Mouse (Mus musculus): ENCODE results near the gene Riox2.

DNA sequence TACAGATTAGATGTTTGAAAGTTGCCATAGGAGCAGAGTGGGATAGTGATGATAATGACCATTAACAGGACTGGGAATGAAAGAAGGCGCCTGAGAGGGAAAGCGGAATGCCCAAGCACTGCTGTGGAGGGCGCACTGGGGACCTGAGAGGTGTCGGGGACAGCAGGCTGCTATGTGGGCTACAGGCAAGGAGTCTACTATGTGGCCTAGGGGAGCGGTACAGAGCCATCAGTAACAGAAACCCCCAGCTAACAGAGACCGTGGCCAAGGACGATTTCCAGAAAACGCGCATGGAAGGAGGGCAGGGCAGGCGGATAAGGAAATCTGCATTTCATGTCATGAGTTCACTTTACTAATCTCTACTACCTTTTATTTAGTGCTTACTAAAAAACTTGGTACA lies 45.4 kb downstream of the Riox2 start:
- no peak for TF ChIP-seq MAFK (IDR thresholded peaks at IDR 0.05; ENCODE audit: insufficient read depth, low read depth, low read length)
- no peak for TF ChIP-seq ZNF384 (IDR thresholded peaks at IDR 0.05; ENCODE audit: low read depth, low read length)
- no peak for TF ChIP-seq ZC3H11A (IDR thresholded peaks at IDR 0.05; ENCODE audit: borderline replicate concordance, low read depth, low read length)
- no peak for TF ChIP-seq CHD2 (IDR thresholded peaks at IDR 0.05; ENCODE audit: low read depth, low read length)
- TF ChIP-seq HCFC1 (IDR thresholded peaks at IDR 0.05; ENCODE audit: borderline replicate concordance, insufficient read depth, low read length): no peak

All from ES-E14 (cell line).